Mouse (Mus musculus): ENCODE measurements at regions not wholly inside any gene's neighbourhood (a gene's known extent, or its start where the extent isn't known, plus 50 kb on each side); places are given as distances from the start of the nearest gene placed in this dataset.

GRCm38 (mm10) chr4:9218380-9218779, 979.5 kb upstream of the Car8 start:
- no peak for DNase-seq

GRCm38 (mm10) chr4:9208606-9209005, 969.8 kb upstream of the Car8 start:
- DNase-seq = no peak

GRCm38 (mm10) chr4:9200012-9200411, 961.2 kb upstream of the Car8 start:
- no peak for DNase-seq

GRCm38 (mm10) chr4:9196435-9196834, 957.6 kb upstream of the Car8 start:
- DNase-seq = no peak

GRCm38 (mm10) chr4:9193121-9193520, 954.3 kb upstream of the Car8 start:
- no peak for DNase-seq

- DNase-seq = no peak
These were observed 946.5 kb upstream of the Car8 start for GRCm38 (mm10) chr4:9185156-9185875.

- peak; percentile 23 to 25 for DNase-seq
These were observed 945.7 kb upstream of the Car8 start for GRCm38 (mm10) chr4:9184451-9185121.

- no peak for DNase-seq
These were observed 935.5 kb upstream of the Car8 start for GRCm38 (mm10) chr4:9174365-9174764.

GRCm38 (mm10) chr4:9162374-9162773, 923.5 kb upstream of the Car8 start:
- DNase-seq = no peak

GRCm38 (mm10) chr4:9161814-9162133, 922.9 kb upstream of the Car8 start:
- DNase-seq = no peak

GRCm38 (mm10) chr4:9161068-9161813, 922.4 kb upstream of the Car8 start:
- no peak for DNase-seq

- no peak for DNase-seq
These were observed 908.9 kb upstream of the Car8 start for GRCm38 (mm10) chr4:9147732-9148131.

GRCm38 (mm10) chr4:9144226-9145215, 905.7 kb upstream of the Car8 start:
- no peak for DNase-seq

GRCm38 (mm10) chr4:9143087-9143486, 904.2 kb upstream of the Car8 start:
- DNase-seq = no peak

GRCm38 (mm10) chr4:9141946-9142683, 903.3 kb upstream of the Car8 start:
- DNase-seq = no peak

GRCm38 (mm10) chr4:9140691-9141090, 901.9 kb upstream of the Car8 start:
- peak in 1 of 2 experiments; percentile 52 for DNase-seq

- DNase-seq = no peak
These were observed 897.8 kb upstream of the Car8 start for GRCm38 (mm10) chr4:9136657-9137056.

GRCm38 (mm10) chr4:9136188-9136569, 897.3 kb upstream of the Car8 start:
- DNase-seq = peak; percentile 33 to 48

- DNase-seq = peak; percentile 95
These were observed 896.8 kb upstream of the Car8 start for GRCm38 (mm10) chr4:9135481-9136187.

- no peak for DNase-seq
These were observed 894.9 kb upstream of the Car8 start for GRCm38 (mm10) chr4:9133695-9134094.
